Mouse (Mus musculus) frontal cortex, adult 2 months (tissue): ENCODE measurements around the gene Clpx. TPM values are rescaled to one million over a fixed set of nuclear protein-coding genes. Genes with fewer than 3 reads are reported as not detected.
"Not testable (repeated sequence)": the region's sequence is repeated elsewhere in the genome, so short reads cannot be mapped to it uniquely, and the experiment has no call there.

Experiments used
- DNase-seq, 2 experiments: peaks; one replicate each; pipeline ENCODE4 v3.0.0; 2022; ENCODE audit warnings: low spot score in 1 of 2; ENCODE audit errors: extremely low spot score in 1 of 2
- polyA plus RNA-seq: library from polyadenylated mRNA; depleted of rRNA; stranded (reverse); fragments of >200 nt; gene quantifications from 2 replicates; pipeline ENCODE4 v1.2.3, GENCODE M21; 2012

The Clpx gene
- polyA plus RNA-seq, 1 experiment, result 22.2 TPM

DNA sequence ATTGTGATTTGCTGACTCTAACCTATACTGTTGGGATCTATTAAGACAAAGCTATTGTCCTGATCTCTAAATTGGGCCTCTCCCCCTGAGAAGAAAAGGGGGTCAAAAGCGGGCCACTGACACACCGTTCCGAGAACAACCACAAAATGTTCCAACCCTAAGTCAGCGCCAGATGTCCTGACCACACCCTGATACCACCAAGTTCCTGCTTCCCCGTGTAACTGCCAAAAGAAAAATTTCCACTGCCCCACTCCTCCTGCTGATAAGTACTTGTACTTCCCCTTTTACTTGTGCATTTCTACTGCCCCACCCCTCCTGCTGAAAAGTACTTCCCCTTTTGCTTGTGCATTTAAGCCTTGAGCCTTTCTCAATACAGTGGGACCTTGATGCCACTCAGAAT, 5.8 kb upstream of the Clpx start:
- not testable (repeated sequence) for DNase-seq

DNA sequence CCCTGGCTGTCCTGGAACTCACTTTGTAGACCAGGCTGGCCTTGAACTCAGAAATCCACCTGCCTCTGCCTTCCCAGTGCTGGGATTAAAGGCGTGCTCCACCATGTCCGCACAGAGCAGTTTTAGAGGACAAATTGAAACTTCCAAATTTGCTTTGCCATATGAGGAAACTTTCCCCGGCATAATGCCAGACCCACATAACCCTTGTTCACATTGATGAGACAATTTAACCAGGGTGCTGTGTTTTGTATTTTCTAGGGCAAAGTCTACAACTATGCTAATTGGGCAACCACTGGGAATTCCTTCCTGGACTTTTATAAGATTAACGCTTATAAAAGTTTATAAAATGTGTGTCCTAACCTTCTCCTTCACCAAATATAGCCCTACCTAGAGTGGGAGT, 4.1 kb upstream of the Clpx start:
- DNase-seq, result no peak

- DNase-seq, result no peak
Observed at GRCm38 (mm10) chr9:65292421-65292820, 1.6 kb upstream of the Clpx start.

DNA sequence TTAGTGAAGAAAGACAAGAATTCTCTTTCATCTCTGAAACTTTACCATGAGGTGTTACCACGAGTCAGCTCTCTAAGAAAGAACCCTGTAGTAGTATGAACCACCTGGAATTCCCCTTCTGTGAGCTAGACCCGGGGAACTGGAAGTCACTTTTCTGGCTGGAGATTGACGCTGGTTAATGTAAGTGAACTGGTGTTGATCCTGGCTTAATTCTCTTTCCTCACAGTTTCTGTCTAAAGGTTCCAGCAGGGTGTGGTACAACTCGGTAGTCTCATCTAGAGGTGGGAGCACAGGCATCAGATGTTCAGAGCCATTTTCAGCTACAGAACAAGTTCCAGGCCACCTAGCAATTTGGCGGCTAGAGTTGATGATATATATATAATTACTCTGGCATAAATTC, 941 bp upstream of the Clpx start:
- DNase-seq, result no peak

- DNase-seq, result no peak
Observed at GRCm38 (mm10) chr9:65293580-65293972, 484 bp upstream of the Clpx start.

DNA sequence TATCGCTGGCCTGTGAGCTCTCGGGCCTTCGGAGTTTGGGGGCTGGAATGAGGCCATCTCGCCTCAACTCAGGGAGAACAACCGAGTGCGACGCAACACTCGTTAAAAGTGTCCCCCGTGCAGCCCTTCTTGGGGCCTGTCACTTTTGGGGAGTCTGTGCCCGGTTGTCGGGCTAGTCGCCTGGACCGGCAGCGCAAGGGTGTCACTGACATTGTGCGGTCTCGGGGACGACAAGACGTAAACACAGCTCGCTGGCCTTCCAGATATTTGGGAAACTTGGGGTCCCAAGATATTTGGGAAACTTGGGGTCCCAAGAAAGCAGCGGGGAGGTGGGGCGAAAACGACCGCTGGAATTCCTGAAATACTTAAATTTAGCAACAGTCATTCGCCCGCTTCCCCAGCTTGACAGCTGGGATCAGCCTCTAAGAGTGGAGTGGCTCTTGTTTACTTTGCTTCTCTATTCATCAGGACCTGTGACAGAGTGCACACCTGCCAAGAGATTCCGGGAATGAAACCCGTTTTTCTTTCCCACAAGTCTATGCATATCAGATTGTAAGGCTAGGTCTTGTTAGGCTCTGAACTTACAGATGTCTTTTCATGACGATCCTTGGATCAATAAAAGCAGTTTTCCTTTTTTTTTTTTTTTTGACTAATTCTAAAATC, 787 bp downstream of the Clpx start:
- no peak for DNase-seq

- no peak for DNase-seq
Observed at GRCm38 (mm10) chr9:65297056-65297455, 3.0 kb downstream of the Clpx start.

DNA sequence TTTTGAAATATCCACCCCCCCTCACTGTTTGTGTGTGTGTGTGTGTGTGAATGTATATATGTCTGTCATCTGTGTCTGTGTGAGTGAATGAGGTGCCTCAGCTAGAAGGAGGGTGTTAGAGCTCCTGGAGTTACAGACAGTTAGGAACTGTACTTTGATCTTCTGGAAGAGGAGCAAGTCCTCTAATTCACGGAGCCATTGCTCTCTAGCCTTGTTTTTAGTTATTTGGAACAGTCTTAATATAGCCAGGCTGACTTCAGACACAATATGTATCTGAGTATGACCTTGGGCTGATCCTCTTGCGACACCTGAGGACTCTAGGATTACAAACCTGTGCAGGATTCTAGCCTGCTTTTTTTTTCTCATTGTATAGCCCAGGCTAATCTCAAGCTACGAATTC, 4.7 kb downstream of the Clpx start:
- no peak for DNase-seq

GRCm38 (mm10) chr9:65299650-65300049, 5.6 kb downstream of the Clpx start:
- DNase-seq, result no peak

- DNase-seq, result no peak
Observed at GRCm38 (mm10) chr9:65302327-65302983, 8.4 kb downstream of the Clpx start.

GRCm38 (mm10) chr9:65303586-65303985, 9.5 kb downstream of the Clpx start:
- DNase-seq, result no peak

- DNase-seq, result no peak
Observed at GRCm38 (mm10) chr9:65304300-65304699, 10.2 kb downstream of the Clpx start.

DNA sequence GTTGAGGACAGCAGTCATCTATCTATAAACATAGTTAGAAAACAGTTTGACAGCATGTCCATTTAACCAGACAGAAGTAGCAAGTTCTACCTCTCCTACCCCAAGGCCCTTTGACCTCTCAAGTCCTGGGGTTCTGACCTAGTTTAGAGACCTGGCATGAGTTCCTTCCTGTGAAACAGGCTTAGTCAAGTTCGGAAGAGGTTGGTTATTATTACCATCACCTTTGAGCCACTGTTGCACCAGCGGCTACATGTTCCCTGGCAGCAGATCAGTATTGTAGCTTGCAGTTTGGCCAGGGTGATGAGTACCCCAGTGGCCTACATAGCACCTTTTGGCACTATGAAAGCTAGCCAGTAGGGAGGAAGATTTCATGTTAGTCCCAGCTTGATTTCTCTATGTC, 12.6 kb downstream of the Clpx start:
- DNase-seq, result no peak

DNA sequence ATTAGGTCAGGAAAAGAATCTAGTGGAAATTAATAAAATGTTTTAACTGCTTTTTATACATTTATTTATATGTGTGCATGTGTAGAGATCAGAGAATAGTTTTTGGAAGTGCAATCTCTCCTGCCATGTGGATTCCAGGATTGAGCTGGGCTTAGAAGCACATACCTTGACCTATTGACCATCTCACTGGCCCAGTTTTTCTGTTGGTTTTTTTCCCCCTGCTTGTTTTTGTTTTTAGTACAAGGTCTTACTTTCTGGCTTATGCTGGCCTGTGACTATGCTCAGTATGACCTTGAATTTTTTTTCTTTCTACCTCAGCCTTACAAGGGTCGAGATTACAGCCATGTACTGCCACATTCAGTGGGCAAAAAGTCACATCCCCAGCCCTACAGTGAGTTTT, 14.0 kb downstream of the Clpx start:
- DNase-seq, result no peak

DNA sequence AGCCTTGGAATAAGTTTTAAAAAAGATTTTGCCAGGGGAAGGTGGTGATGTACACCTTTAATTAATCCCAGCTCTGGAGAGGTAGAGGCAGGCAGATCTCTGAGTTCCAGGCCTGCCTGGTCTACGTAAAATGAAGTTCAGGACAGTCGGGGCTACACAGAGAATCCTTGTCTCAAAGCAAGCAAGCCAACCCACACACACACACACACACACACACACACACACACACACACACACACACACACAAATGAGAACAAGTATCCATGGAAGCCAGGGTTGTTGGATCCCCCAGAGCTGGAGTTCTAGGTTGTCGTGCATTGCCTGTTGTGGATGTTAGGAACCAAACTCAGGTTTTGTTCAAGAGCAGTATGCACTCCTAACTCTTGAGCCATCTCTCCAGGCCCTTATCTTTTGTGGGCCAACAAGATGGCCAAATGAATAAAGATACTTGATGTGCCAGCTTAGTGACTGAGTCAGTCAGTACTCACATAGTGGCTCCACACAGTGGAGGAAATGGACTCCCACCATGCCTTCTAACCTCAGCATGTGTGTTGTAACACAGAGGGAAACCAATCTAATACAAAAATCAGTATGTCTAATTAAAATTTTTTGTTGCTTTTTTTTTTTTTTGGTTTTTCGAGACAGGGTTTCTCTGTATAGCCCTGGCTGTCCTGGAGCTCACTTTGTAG, 18.8 kb downstream of the Clpx start:
- DNase-seq, result no peak

GRCm38 (mm10) chr9:65313846-65314245, 19.8 kb downstream of the Clpx start:
- DNase-seq, result no peak

DNA sequence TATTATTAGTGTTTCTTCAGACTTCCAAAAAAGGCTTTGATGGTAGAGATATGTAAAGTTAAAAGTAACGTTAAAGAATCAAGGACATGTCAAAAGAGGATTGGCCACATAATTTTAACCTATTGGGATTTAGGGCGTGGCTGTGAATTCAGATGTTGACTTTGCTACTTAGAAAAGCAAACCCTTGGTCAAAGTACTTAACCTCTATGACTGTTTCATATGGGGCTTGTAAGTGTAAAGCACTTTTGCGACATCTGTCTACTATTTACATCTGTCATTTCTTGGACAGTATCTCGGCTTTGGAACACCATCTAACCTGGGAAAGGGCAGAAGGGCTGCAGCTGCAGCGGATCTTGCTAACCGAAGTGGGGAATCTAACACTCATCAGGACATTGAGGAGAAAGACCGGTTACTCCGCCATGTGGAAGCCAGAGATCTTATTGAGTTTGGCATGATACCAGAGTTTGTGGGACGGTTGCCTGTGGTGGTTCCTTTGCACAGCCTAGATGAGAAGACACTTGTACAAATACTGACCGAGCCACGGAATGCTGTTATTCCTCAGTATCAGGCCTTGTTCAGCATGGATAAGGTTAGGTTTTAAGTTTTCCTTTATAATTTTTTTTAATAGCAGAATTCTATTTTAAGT, 28.3 kb downstream of the Clpx start:
- no peak for DNase-seq

GRCm38 (mm10) chr9:65325971-65326370, 31.9 kb downstream of the Clpx start:
- no peak for DNase-seq

GRCm38 (mm10) chr9:65327371-65327770, 33.3 kb downstream of the Clpx start:
- DNase-seq, result no peak

DNA sequence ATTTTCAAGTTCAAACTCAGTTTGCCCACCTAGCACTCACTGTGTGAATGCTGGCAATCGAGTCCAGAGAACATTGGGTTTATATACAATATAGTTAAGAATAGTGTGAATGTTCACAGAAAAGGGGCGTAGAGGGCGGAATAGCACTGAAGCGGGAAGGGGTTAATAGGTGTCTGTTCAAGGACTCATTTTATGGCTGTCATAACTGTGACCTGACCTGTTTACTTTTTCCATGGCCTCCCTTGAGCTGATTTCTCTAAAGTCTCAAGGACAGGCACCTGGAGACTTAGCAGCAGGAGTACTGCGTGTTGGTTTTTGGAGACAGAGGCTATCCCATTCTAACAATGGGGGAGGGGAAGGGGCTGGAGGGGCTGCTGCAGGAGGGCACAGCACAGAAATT, 39.9 kb downstream of the Clpx start:
- DNase-seq, result no peak

- DNase-seq, result no peak
Observed at GRCm38 (mm10) chr9:65339146-65339545, 45.1 kb downstream of the Clpx start.

DNA sequence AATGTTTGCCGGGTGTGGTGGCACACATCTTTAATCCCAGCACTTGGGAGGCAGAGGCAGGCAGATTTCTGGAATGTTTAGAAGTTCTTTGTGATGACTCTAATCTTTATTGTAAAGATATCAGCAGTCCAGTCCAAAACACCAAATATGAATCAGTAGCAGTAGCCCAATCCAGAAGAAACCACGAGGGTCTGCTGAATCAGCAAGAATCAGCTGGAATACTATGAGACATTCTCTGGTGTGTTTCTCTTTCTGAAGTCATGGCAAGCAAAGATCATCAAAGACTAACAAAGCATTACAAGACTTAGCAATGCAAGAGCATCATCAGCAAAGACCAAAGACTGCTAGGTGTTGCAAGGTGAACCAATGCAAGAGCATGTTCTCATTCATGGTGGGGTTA, 46.4 kb downstream of the Clpx start:
- no peak for DNase-seq
